Mouse (Mus musculus) cortical plate, adult 2 months (tissue): ENCODE measurements around the gene Narf.

Experiments
- CTCF ChIP-seq: fragments of 200-500 bp; IDR thresholded peaks from 2 replicates; pipeline ENCODE4 v1.5.1; 2011; ENCODE audit warnings: mild to moderate bottlenecking, control low read depth, low read length; ENCODE audit not compliant: insufficient read depth; ENCODE audit errors: extremely low read depth
- POLR2A ChIP-seq: fragments of 200-500 bp; IDR thresholded peaks from 2 replicates; pipeline ENCODE4 v1.6.1; 2011; ENCODE audit warnings: mild to moderate bottlenecking, low read length, control low read depth; ENCODE audit not compliant: insufficient read depth; ENCODE audit errors: extremely low read depth

GRCm38 (mm10) chr11:121232706-121233105, 4.3 kb upstream of the Narf start:
- TF ChIP-seq CTCF (no peak), POLR2A (no peak)
